Mouse (Mus musculus) small intestine, adult 2 months (tissue): ENCODE results near the gene Klf2. TPM values are rescaled to one million over a fixed set of nuclear protein-coding genes. Genes with fewer than 3 reads are reported as not detected.

Experiments
- H3K27ac ChIP-seq: fragments of 200-500 bp; 2 replicates; pipeline ENCODE4 v1.5.1; 2012; ENCODE audit warnings: low read depth, low read length, control low read depth, inconsistent platforms; ENCODE audit not compliant: insufficient read depth
- H3K27me3 ChIP-seq: fragments of 200-500 bp; 2 replicates; pipeline ENCODE4 v1.6.1; 2012; ENCODE audit warnings: mild to moderate bottlenecking, moderate library complexity, low read length, inconsistent platforms; ENCODE audit not compliant: control insufficient read depth, insufficient read depth
- H3K36me3 ChIP-seq: fragments of 200-500 bp; 2 replicates; pipeline ENCODE4 v1.6.1; 2012; ENCODE audit warnings: mild to moderate bottlenecking, low read length, control low read depth, inconsistent platforms; ENCODE audit not compliant: control insufficient read depth, insufficient read depth
- H3K4me1 ChIP-seq: fragments of 200-500 bp; 2 replicates; pipeline ENCODE4 v1.6.1; 2012; ENCODE audit warnings: low read length, inconsistent platforms, mixed read lengths; ENCODE audit not compliant: control insufficient read depth, insufficient read depth, insufficient read length
- H3K4me3 ChIP-seq: fragments of 200-500 bp; 2 replicates; pipeline ENCODE4 v1.5.1; 2012; ENCODE audit warnings: low read depth, mild to moderate bottlenecking, control low read depth, inconsistent platforms, low read length, moderate library complexity
- CTCF ChIP-seq: fragments of 200-500 bp; IDR thresholded peaks from 2 replicates; pipeline ENCODE4 v1.5.1; 2012; ENCODE audit warnings: low read depth, mild to moderate bottlenecking, control low read depth, inconsistent platforms, low read length, moderate library complexity, mixed read lengths; ENCODE audit not compliant: insufficient replicate concordance, insufficient read length; ENCODE audit errors: extremely low read depth
- POLR2A ChIP-seq: fragments of 200-500 bp; IDR thresholded peaks from 2 replicates; pipeline ENCODE4 v1.6.1; 2012; ENCODE audit warnings: low read depth, mild to moderate bottlenecking, control low read depth, inconsistent platforms, low read length, moderate library complexity
- WGBS: fragments of 180-500 bp; shearing (Covaris S2); methylation state at CpG from one replicate; pipeline ENCODE4 v1.1.7; 2018; 5-methylcytosine and 5-hydroxymethylcytosine counted together
- polyA plus RNA-seq: library from polyadenylated mRNA; depleted of rRNA; stranded (reverse); fragments of >200 nt; gene quantifications from 2 replicates; pipeline ENCODE4 v1.2.3, GENCODE M21; 2012

The Klf2 gene
- polyA plus RNA-seq, 1 experiment, result 24.7 TPM

- H3K36me3 ChIP-seq, result no peaks in the 10 kb centered on the region
- whole genome bisulfite sequencing, result 26% methylated on average over 3 of the region's 3 CpGs
- TF ChIP-seq POLR2A (no peak), CTCF (no peak)
- no peaks in the 10 kb centered on the region for H3K27me3 ChIP-seq
- H3K4me1 ChIP-seq, result no peaks in the 10 kb centered on the region
- no peak overlapping the region for H3K27ac ChIP-seq
- H3K4me3 ChIP-seq, result no peak overlapping the region
Observed at GRCm38 (mm10) chr8:72277244-72277643, 41.6 kb upstream of the Klf2 start.

GRCm38 (mm10) chr8:72279151-72279550, 39.7 kb upstream of the Klf2 start:
- TF ChIP-seq POLR2A (no peak), CTCF (no peak)
- Histone ChIP-seq H3K27ac (no peak overlapping the region), H3K4me1 (no peaks in the 10 kb centered on the region), H3K36me3 (no peaks in the 10 kb centered on the region), H3K4me3 (no peak overlapping the region), H3K27me3 (no peaks in the 10 kb centered on the region)
- WGBS, result 77% methylated on average over 7 of the region's 7 CpGs

GRCm38 (mm10) chr8:72281634-72282033, 37.2 kb upstream of the Klf2 start:
- WGBS, result 15% methylated on average over 3 of the region's 3 CpGs
- no peak overlapping the region for H3K4me3 ChIP-seq
- no peaks in the 10 kb centered on the region for H3K27me3 ChIP-seq
- no peaks in the 10 kb centered on the region for H3K4me1 ChIP-seq
- TF ChIP-seq POLR2A (no peak), CTCF (no peak)
- no peak overlapping the region for H3K27ac ChIP-seq
- H3K36me3 ChIP-seq, result no peaks in the 10 kb centered on the region

- Histone ChIP-seq H3K4me3 (no peak overlapping the region), H3K27me3 (no peaks in the 10 kb centered on the region), H3K36me3 (no peaks in the 10 kb centered on the region), H3K4me1 (no peaks in the 10 kb centered on the region), H3K27ac (no peak overlapping the region)
- TF ChIP-seq CTCF (no peak), POLR2A (no peak)
- 33% methylated on average over 4 of the region's 4 CpGs for WGBS
Observed at GRCm38 (mm10) chr8:72285285-72285684, 33.5 kb upstream of the Klf2 start.

GRCm38 (mm10) chr8:72289051-72289450, 29.8 kb upstream of the Klf2 start:
- TF ChIP-seq POLR2A, result no peak
- TF ChIP-seq CTCF, result no peak
- H3K4me1 ChIP-seq, result no peaks in the 10 kb centered on the region
- no peak overlapping the region for H3K4me3 ChIP-seq
- no peaks in the 10 kb centered on the region for H3K36me3 ChIP-seq
- no peaks in the 10 kb centered on the region for H3K27me3 ChIP-seq
- H3K27ac ChIP-seq, result no peak overlapping the region

GRCm38 (mm10) chr8:72291104-72291503, 27.7 kb upstream of the Klf2 start:
- no peak for TF ChIP-seq POLR2A
- TF ChIP-seq CTCF, result no peak
- 77% methylated on average over 2 of the region's 2 CpGs for WGBS
- Histone ChIP-seq H3K36me3 (no peaks in the 10 kb centered on the region), H3K27ac (no peak overlapping the region), H3K27me3 (no peaks in the 10 kb centered on the region), H3K4me1 (no peaks in the 10 kb centered on the region), H3K4me3 (no peak overlapping the region)

- no peak for TF ChIP-seq POLR2A
- TF ChIP-seq CTCF, result no peak
- Histone ChIP-seq H3K4me3 (no peak overlapping the region), H3K36me3 (no peaks in the 10 kb centered on the region), H3K27ac (no peak overlapping the region), H3K27me3 (no peaks in the 10 kb centered on the region), H3K4me1 (no peaks in the 10 kb centered on the region)
Observed at GRCm38 (mm10) chr8:72293309-72293708, 25.5 kb upstream of the Klf2 start.

GRCm38 (mm10) chr8:72295125-72295524, 23.7 kb upstream of the Klf2 start:
- Histone ChIP-seq H3K4me1 (no peaks in the 10 kb centered on the region), H3K36me3 (no peaks in the 10 kb centered on the region), H3K27ac (peak overlapping the region; percentile 46; the same call in 1 of the 2 replicates), H3K4me3 (no peak overlapping the region), H3K27me3 (no peaks in the 10 kb centered on the region)
- TF ChIP-seq POLR2A (no peak), CTCF (no peak)
- 67% methylated on average over 3 of the region's 3 CpGs for WGBS
